Mouse (Mus musculus): ENCODE measurements around the gene Large1. TPM values are rescaled to one million over a fixed set of nuclear protein-coding genes. Genes with fewer than 3 reads are reported as not detected.
A peak's percentile ranks its signal among the peaks of the same experiment; 100 is the strongest.
"Not testable (repeated sequence)": the region's sequence is repeated elsewhere in the genome, so short reads cannot be mapped to it uniquely, and the experiment has no call there.

Gene Large1
- total RNA-seq, 2 experiments from 2014 or later = 1.4 to 5.3 TPM

GRCm38 (mm10) chr8:73302947-73303346 lies 50.4 kb downstream of the Large1 start:
- no peak for ATAC-seq (replicated peaks; ENCODE audit: poor library complexity)

DNA sequence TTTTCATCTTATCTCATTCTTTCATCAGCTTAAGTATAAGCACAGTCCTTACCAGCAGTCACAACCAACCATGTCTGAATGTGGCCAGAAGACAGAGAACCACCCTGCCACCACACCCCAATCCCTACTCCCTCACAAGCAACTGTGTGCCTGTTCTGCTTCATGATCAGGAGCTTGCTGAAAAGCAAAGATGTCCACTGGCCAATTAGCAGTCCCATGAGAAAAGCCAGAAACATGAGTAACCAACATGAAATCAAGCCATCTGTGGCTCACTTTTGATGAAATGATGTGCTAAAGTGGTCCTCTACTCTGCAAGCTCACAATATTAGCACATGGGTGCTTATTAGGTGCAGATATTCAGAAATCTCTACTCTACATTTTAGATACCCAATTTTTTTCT lies 57.8 kb downstream of the Large1 start:
- ATAC-seq (replicated peaks; ENCODE audit: poor library complexity) = no peak

- peak; percentile 94 for ATAC-seq (replicated peaks; ENCODE audit: poor library complexity)
Measured at GRCm38 (mm10) chr8:73293655-73294054, 59.7 kb downstream of the Large1 start.

DNA sequence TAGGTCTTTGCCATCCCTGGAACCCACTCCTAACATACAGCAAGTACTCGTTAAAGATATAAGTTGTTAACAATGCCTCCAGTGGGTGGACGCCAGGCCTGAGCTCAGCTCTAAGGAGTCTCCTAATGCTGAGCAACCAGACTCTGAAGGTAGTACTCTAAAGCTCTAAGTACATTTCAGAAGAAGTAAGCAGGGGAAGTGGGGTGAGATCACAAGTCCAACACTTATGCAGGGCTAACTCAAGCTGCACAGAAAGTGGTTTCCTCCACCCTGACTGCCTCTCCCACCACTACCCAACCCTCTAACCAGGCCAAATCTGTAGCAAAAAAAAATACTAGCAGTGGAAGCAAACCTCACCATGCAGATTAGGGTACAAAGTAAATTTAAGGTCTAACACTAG lies 61.7 kb downstream of the Large1 start:
- no peak for ATAC-seq (replicated peaks; ENCODE audit: poor library complexity)

DNA sequence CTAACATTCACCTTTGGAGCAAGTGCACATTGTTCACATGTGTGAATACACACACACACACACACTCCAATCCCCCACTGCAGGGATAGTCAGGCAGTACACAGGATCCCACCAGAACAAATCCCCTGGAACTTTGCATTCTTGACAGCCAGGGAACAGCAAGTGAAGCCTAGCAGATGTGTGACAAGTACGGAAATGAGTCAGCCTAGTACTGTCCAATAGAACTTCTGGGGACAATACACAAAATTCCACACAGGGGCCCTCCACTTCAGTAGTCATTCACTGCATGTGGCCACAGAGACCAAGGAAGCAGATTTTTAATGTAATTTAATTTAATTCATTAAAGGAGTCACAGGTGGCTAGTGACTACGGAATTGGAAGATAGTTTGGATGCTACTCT lies 62.7 kb downstream of the Large1 start:
- ATAC-seq (replicated peaks; ENCODE audit: poor library complexity) = no peak

DNA sequence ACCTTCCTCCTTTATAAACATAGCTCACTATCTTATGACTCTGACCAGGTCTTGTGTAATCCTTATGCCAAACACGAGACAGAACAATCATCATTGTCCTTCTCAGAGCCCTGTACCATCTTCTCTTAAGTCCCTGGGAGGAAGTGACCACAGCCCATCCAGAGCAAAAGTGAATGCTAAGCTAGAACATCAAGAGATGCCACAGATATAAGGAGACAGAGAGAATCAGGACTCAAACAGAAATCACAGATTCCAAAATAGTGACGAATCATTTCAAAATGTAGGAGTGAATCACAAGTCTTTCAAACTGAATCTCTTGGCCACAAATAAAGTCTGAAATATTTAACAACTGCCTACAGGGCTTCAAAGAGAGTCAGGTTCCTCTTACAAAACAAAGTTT lies 63.5 kb downstream of the Large1 start:
- ATAC-seq (replicated peaks; ENCODE audit: poor library complexity) = no peak

DNA sequence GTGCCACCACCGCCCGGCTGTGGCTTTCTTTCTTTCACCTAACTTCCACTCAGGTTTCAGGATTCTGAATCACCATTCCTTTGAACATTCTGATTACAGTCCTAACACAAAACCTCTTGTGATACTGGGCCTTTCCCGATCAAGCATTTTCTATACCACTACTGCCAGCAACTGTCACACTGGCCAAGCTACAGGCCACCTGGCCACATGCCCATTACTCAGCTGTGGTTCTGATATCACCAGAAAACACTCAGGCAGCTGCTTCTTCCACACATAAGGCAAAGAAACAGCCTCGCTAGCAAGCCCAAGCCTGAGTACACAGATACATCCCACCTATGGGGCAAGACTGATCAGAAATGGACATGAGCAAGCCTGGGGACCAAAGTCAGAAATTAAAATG lies 71.3 kb downstream of the Large1 start:
- no peak for ATAC-seq (replicated peaks; ENCODE audit: poor library complexity)

DNA sequence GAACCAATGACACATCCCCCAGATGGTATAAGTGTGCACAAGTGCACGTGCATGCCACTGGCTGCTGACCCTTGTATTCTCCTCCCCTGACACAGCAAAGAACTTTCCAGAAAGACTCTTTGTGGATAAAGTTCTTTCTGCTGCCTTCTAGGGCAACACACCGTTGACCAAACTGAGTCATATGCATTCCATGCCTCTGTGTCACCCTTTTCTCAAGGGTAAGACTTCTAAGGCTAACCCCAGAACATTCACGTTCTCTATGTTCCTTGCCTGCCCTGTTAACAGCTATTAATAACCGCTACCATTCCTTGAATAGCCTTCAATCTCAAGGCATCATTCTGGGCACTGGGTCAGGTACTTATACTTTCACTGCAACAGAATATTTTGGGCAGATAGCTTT lies 77.3 kb downstream of the Large1 start:
- ATAC-seq (replicated peaks; ENCODE audit: poor library complexity) = no peak

GRCm38 (mm10) chr8:73275445-73275844 lies 77.9 kb downstream of the Large1 start:
- ATAC-seq (replicated peaks; ENCODE audit: poor library complexity) = not testable (repeated sequence)

DNA sequence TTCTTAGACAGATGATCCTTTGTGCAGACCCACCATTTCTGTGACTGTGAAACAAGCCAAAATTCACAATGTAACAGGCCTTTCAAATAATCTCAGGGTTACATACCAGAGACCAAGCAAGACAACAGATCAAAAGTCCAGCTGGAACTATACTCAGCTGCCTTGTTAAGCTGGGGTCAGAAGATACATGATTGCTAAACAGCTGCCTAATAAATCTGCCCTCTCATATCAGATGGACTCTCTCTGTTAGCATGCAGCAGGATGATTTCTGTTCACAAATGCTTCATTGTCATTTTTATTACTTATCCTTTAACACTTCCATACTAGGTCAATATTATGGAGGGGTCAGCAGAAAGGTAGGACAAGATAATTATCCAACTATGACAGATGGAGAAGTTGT lies 80.2 kb downstream of the Large1 start:
- ATAC-seq (replicated peaks; ENCODE audit: poor library complexity) = no peak

- ATAC-seq (replicated peaks; ENCODE audit: poor library complexity) = no peak
Measured at GRCm38 (mm10) chr8:73270991-73271390, 82.3 kb downstream of the Large1 start.

GRCm38 (mm10) chr8:73257981-73258380 lies 95.4 kb downstream of the Large1 start:
- ATAC-seq (replicated peaks; ENCODE audit: poor library complexity) = no peak

GRCm38 (mm10) chr8:73244186-73244585 lies 109.2 kb downstream of the Large1 start:
- no peak for ATAC-seq (replicated peaks; ENCODE audit: poor library complexity)

- ATAC-seq (replicated peaks; ENCODE audit: poor library complexity) = peak; percentile 94
Measured at GRCm38 (mm10) chr8:73242066-73242465, 111.3 kb downstream of the Large1 start.

- ATAC-seq (replicated peaks; ENCODE audit: poor library complexity) = no peak
Measured at GRCm38 (mm10) chr8:73234209-73234608, 119.1 kb downstream of the Large1 start.

- ATAC-seq (replicated peaks; ENCODE audit: poor library complexity) = peak; percentile 86
Measured at GRCm38 (mm10) chr8:73233358-73234041, 119.8 kb downstream of the Large1 start.

- no peak for ATAC-seq (replicated peaks; ENCODE audit: poor library complexity)
Measured at GRCm38 (mm10) chr8:73226841-73227240, 126.5 kb downstream of the Large1 start.

DNA sequence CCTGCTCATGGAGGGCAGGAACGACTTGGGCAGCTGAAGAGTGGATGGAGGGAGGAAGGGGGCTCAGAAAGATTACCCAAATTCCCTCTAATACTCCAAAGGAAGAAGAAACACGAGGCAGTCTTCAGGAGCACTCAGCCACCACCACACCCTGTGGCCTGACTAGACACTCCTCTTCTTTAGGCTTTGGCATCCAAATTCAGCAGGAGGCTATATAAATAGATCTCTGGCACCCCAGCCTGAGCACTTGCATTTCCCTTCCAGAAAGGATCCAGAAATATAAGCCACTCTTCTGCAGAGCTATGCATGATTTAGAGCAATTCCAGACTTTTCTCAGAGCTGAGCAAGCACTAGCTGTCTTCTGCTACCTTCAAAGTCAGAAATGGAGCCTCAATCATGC lies 127.7 kb downstream of the Large1 start:
- no peak for ATAC-seq (replicated peaks; ENCODE audit: poor library complexity)

- no peak for ATAC-seq (replicated peaks; ENCODE audit: poor library complexity)
Measured at GRCm38 (mm10) chr8:73219178-73219811, 134.0 kb downstream of the Large1 start.

- ATAC-seq (replicated peaks; ENCODE audit: poor library complexity) = no peak
Measured at GRCm38 (mm10) chr8:73206831-73207230, 146.5 kb downstream of the Large1 start.

DNA sequence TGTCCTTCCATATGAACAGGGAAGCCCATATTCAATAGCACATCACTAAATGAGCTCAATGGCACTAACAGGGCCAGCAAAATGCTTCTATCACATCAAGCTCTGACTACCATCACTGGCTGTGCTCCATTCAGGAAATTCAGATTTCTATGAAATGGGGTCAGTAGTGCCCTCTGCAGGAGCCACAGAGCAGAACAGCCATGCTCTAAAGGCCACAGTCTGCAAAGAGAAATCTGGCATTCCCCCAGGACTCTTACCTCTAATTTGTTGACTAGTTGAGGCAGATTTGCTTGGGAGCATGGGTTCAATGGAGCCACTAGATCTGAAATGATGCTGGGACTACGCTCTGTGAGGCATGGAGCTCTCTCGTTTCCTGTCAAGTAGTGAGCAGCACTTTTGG lies 151.5 kb downstream of the Large1 start:
- ATAC-seq (replicated peaks; ENCODE audit: poor library complexity) = peak; percentile 57

DNA sequence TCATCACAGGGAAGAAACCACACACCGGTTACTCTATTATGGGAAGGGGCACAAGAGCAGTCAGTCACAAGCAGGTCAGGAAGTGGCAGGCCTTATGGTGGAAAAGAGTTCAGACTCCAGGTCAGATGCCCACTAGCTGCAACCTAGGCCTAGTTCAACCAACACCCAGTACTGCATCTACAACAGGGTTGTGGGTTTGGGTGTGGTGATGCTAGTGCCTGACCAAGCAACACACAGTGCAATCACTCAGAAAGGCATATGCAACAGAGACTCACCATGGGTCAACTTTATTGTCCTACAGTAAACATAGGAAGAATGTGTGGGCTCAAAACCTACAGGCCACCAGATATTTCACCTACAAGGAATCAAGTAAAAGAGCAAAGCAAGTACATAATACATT lies 155.6 kb downstream of the Large1 start:
- ATAC-seq (replicated peaks; ENCODE audit: poor library complexity) = no peak

DNA sequence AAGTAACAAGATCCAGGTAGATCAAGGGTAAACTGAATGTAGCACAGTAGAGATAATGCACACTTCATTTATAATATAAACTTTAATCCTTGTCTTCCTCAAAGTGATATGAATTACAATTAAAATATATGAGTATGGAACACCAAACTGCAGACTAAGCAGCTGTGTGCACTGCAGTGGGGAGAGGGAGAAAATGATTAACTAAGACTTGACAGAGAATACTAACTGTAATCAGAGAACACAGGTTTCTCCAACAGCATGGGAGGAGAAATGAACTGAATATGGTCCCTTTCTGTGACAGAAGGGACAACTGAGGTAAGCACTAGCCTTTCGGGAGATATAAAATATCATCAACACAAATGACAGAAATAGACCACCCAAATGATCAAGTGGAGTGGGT lies 164.7 kb downstream of the Large1 start:
- no peak for ATAC-seq (replicated peaks; ENCODE audit: poor library complexity)

Data from megakaryocyte progenitor cell, adult 5-6 weeks (primary cell).